Mouse (Mus musculus): ENCODE data around the gene Olfr1032. TPM values are rescaled to one million over a fixed set of nuclear protein-coding genes. Genes with fewer than 3 reads are reported as not detected.
"Not testable (repeated sequence)": the region's sequence is repeated elsewhere in the genome, so short reads cannot be mapped to it uniquely, and the experiment has no call there.

The Olfr1032 gene
- not detected for total RNA-seq (2021)

- no peak for DNase-seq (ENCODE audit: low spot score in 2 of 2)
- intact Hi-C loops (cut with DNase I): no loop called here
Observed at GRCm38 (mm10) chr2:86005240-86005639, at the start of gene Olfr1032. Gene Olfr1032, plus strand, starts transcription at chr2:86005540.

GRCm38 (mm10) chr2:85973595-85973994 is 31.7 kb upstream of the Olfr1032 start, which contains the start of gene Olfr1029:
Gene Olfr1029, plus strand, starts transcription at chr2:85973895.
- no peak for DNase-seq (ENCODE audit: low spot score in 2 of 2)
- intact Hi-C loops (cut with DNase I): no loop called here

DNA sequence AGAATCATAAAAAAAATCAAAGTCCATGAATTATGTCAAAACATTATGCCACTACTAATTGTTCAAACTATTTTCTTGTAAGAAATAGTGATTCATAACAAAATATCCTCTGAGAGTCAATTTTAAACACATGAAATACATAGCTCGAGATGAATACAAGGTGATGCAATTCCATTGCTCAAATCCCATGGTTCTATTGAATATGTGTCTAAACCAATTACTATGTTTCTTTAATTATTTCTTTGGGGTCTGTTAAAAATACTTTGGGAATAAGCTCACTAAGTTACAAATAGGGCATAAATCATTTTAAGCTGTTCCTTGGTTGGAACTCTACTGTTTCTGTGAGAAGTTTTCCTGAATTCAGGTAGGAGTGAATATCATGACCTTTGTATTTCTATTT is 26.4 kb upstream of the Olfr1032 start, which contains the start of gene Olfr1030:
Gene Olfr1030 (plus strand): TSS at position 301 of the 400 bp plus-strand sequence.
- intact Hi-C loops (cut with DNase I): no loop called here
- no peak for DNase-seq (ENCODE audit: low spot score in 2 of 2)

GRCm38 (mm10) chr2:85990004-85990403 is 15.3 kb upstream of the Olfr1032 start, which contains the start of gene Olfr1031:
Gene Olfr1031, plus strand, starts transcription at chr2:85990304.
- DNase-seq (ENCODE audit: low spot score in 2 of 2): no peak
- intact Hi-C loops (cut with DNase I): no loop called here

- intact Hi-C loops (cut with DNase I); DNase-seq (ENCODE audit: low spot score in 2 of 2): not testable (repeated sequence)
Observed at GRCm38 (mm10) chr2:86020406-86020805, 15.1 kb downstream of the Olfr1032 start, which contains the start of gene Olfr1033. Gene Olfr1033, plus strand, starts transcription at chr2:86020633.

GRCm38 (mm10) chr2:86021518-86021917 is 16.2 kb downstream of the Olfr1032 start:
- DNase-seq (ENCODE audit: low spot score in 2 of 2); intact Hi-C loops (cut with DNase I): not testable (repeated sequence)

DNA sequence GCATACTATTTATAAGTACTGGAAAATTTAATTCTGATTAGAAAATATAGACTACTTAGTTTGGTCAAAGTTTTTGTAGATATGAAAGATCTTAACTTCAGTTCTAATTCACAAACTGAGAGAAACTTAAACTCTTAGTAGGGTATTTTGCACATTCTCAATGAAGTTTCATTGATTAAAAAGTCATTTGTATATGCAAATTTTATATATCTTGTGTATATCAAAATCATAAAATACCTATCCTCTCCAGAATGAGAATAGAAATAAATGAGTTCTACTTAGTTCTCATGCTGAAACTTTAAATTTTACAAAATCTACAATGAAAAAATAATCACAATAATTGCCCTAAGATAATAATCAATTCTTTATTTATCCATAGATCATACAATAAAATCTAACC is 40.2 kb downstream of the Olfr1032 start, which contains the start of gene Olfr1034:
Gene Olfr1034 (plus strand): TSS at position 301 of the 400 bp plus-strand sequence.
- DNase-seq (ENCODE audit: low spot score in 2 of 2): no peak
- intact Hi-C loops (cut with DNase I): no loop called here

DNA sequence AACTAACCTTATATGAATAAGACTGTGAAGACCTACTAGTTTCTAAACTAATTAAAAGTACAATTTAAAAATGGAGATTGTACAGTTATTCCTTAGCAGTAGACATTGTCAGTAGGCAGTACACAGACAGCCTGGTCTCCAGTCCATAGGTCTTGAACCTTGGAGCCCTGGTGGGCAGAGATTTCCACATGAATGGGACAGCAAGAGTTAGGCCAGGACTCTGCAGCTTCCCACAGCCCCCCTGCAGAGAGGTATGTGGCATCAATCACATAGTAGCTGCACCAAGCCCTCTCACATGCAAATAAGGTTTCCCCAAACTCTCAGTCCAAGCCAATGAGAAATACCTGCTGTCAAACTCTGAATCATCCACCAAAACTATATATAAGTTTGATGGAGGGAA is 45.4 kb downstream of the Olfr1032 start:
- intact Hi-C loops (cut with DNase I); DNase-seq (ENCODE audit: low spot score in 2 of 2): not testable (repeated sequence)

Other genes with a start within 250 kb of the Olfr1032 start
- not detected for gene Olfr1012, start 242.8 kb upstream of the Olfr1032 start, total RNA-seq (2021)
- gene Olfr1013, start 238.4 kb upstream of the Olfr1032 start, total RNA-seq (2021): not detected
- not detected for gene Olfr1014, start 232.8 kb upstream of the Olfr1032 start, total RNA-seq (2021)
- not detected for gene Olfr1015, start 223.5 kb upstream of the Olfr1032 start, total RNA-seq (2021)
- not detected for gene Olfr1016, start 203.0 kb upstream of the Olfr1032 start, total RNA-seq (2021)
- not detected for gene Olfr1018, start 187.1 kb upstream of the Olfr1032 start, total RNA-seq (2021)
- gene Olfr1019, start 160.1 kb upstream of the Olfr1032 start, total RNA-seq (2021): not detected
- not detected for gene Olfr1020, start 158.5 kb upstream of the Olfr1032 start, total RNA-seq (2021)
- not detected for gene Olfr1022, start 136.9 kb upstream of the Olfr1032 start, total RNA-seq (2021)
- gene Olfr1023, start 119.9 kb upstream of the Olfr1032 start, total RNA-seq (2021): not detected
- not detected for gene Olfr1024, start 100.5 kb upstream of the Olfr1032 start, total RNA-seq (2021)
- not detected for gene Olfr1025-ps1, start 90.3 kb upstream of the Olfr1032 start, total RNA-seq (2021)
- gene Olfr1026, start 84.0 kb upstream of the Olfr1032 start, total RNA-seq (2021): not detected
- gene Olfr1028, start 55.1 kb upstream of the Olfr1032 start, total RNA-seq (2021): not detected
- not detected for gene Olfr1029, start 31.6 kb upstream of the Olfr1032 start, total RNA-seq (2021)
- gene Olfr1030, start 26.3 kb upstream of the Olfr1032 start, total RNA-seq (2021): not detected
- gene Olfr1031, start 15.2 kb upstream of the Olfr1032 start, total RNA-seq (2021): not detected
- gene Olfr1033, start 15.1 kb downstream of the Olfr1032 start, total RNA-seq (2021): not detected
- not detected for gene Olfr1034, start 40.3 kb downstream of the Olfr1032 start, total RNA-seq (2021)
- gene Olfr1036, start 68.5 kb downstream of the Olfr1032 start, total RNA-seq (2021): not detected
- not detected for gene Olfr1037, start 81.8 kb downstream of the Olfr1032 start, total RNA-seq (2021)
- not detected for gene Olfr1039, start 130.4 kb downstream of the Olfr1032 start, total RNA-seq (2021)
- not detected for gene Olfr1040, start 141.2 kb downstream of the Olfr1032 start, total RNA-seq (2021)
- not detected for gene Olfr1042, start 156.3 kb downstream of the Olfr1032 start, total RNA-seq (2021)
- not detected for gene Olfr1043, start 162.0 kb downstream of the Olfr1032 start, total RNA-seq (2021)
- not detected for gene Olfr1044, start 172.3 kb downstream of the Olfr1032 start, total RNA-seq (2021)
- not detected for gene Olfr52, start 180.1 kb downstream of the Olfr1032 start, total RNA-seq (2021)
- gene Olfr1045, start 197.5 kb downstream of the Olfr1032 start, total RNA-seq (2021): not detected
- gene Olfr1046, start 213.8 kb downstream of the Olfr1032 start, total RNA-seq (2021): not detected
- gene Olfr1047, start 225.9 kb downstream of the Olfr1032 start, total RNA-seq (2021): not detected
- gene Olfr1048, start 234.7 kb downstream of the Olfr1032 start, total RNA-seq (2021): not detected

All from left cerebral cortex, postnatal 36 days (tissue).